ENCODE assay signal across 8 mouse cellular contexts in the genomic region with DNA sequence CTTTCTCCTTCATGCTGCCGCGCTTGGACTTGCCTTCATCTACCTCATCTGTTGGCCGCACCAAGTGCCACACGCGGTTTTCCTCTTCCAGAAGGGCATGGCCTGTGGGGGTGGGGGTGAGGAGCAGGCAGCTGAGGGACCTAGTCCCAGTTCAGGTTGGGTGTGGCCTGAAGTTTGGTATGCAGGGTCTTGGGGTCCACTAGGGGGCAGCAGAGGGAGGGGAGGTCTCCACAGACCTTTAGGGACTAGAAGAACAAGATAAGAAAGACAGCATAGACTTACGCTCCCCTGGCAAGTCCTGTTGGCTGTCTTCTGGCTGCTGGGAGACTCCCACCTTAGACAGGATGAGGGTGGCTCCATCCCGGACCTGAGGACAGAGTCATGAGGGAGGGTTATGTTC. TPM values are rescaled to one million over a fixed set of nuclear protein-coding genes. Genes with fewer than 3 reads are reported as not detected.
DNase-seq lines count a peak whose midpoint lies in the region; ATAC-seq and TF ChIP-seq lines count a peak whose summit lies in the region.

No protein-coding gene starts in this region.

- H3K27ac ChIP-seq in heart, embryonic 11.5 days (ENCODE audit: low read depth, low read length) = no peak overlapping the region
- H3K27ac ChIP-seq in gastrocnemius, adult 2 months = no peak overlapping the region
- H3K27ac ChIP-seq in stomach, postnatal 0 days (replicated peaks) = no peak overlapping the region

- H3K4me2 ChIP-seq in heart, embryonic 11.5 days = no peak overlapping the region
- H3K4me2 ChIP-seq in stomach, postnatal 0 days (replicated peaks; ENCODE audit: low read depth) = no peak overlapping the region

- TF ChIP-seq EP300 in stomach, postnatal 0 days (optimal IDR thresholded peaks at IDR 0.05) = no peak

- 65% methylated on average over 7 of the region's 7 CpGs for WGBS in heart, embryonic 11.5 days (ENCODE audit: insufficient replicate concordance)
- WGBS in stomach, postnatal 0 days = 52% methylated on average over 7 of the region's 7 CpGs

- no peaks in the 10 kb centered on the region for H3K27me3 ChIP-seq in heart, embryonic 11.5 days (ENCODE audit: control insufficient read depth, insufficient read depth, low read length)
- H3K27me3 ChIP-seq in G1E (ENCODE audit: insufficient read depth, low read length) = no peaks in the 10 kb centered on the region; the same call in 1 of the 2 replicates
- H3K27me3 ChIP-seq in stomach, postnatal 0 days (ENCODE audit: control insufficient read depth, insufficient read depth, low read length) = no peaks in the 10 kb centered on the region

- no peaks in the 10 kb centered on the region for H3K4me1 ChIP-seq in heart, embryonic 11.5 days (ENCODE audit: control insufficient read depth, insufficient read depth, low read length)
- H3K4me1 ChIP-seq in G1E (ENCODE audit: insufficient read depth, low read depth, low read length) = no peaks in the 10 kb centered on the region; the same call in 1 of the 2 replicates
- H3K4me1 ChIP-seq in stomach, postnatal 0 days (replicated peaks; ENCODE audit: control insufficient read depth, insufficient read depth) = no peaks in the 10 kb centered on the region

- H3K36me3 ChIP-seq in heart, embryonic 11.5 days (ENCODE audit: control insufficient read depth, insufficient read depth, low read length) = peaks cover 64% of the 10 kb centered on the region
- peaks cover 65% of the 10 kb centered on the region for H3K36me3 ChIP-seq in G1E (replicated peaks)
- H3K36me3 ChIP-seq in stomach, postnatal 0 days (ENCODE audit: control insufficient read depth, insufficient read depth, low read length) = peaks cover 66% of the 10 kb centered on the region

- intact Hi-C loops in gastrocnemius, adult 2 months (cut with DNase I) = loop anchor here (5.0 kb wide), 1 partner anchor 39 kb away; the partner anchor contains the start of gene Dennd6b

- TF ChIP-seq CTCF in G1E (IDR thresholded peaks at IDR 0.05; ENCODE audit: low read depth, low read length) = peak; percentile 69
- peak; percentile 84 for TF ChIP-seq CTCF in gastrocnemius, adult 2 months (IDR thresholded peaks at IDR 0.05)
- peak; percentile 82 for TF ChIP-seq CTCF in stomach, postnatal 0 days (IDR thresholded peaks at IDR 0.05; ENCODE audit: low read depth)

- no peak overlapping the region for H3K4me3 ChIP-seq in heart, embryonic 11.5 days (ENCODE audit: low read depth, low read length)
- no peak overlapping the region for H3K4me3 ChIP-seq in G1E (ENCODE audit: low read depth, low read length)
- H3K4me3 ChIP-seq in gastrocnemius, adult 2 months = no peak overlapping the region
- no peak overlapping the region for H3K4me3 ChIP-seq in stomach, postnatal 0 days (ENCODE audit: low read depth, low read length)

- no peak overlapping the region for H3K9ac ChIP-seq in heart, embryonic 11.5 days (ENCODE audit: low read depth, low read length)
- H3K9ac ChIP-seq in stomach, postnatal 0 days (ENCODE audit: low read length) = no peak overlapping the region

- DNase-seq in heart, adult 11 months = peak; percentile 97
- peak; percentile 74 for DNase-seq in G1E (ENCODE audit: low spot score)
- DNase-seq in cerebellum, adult 9-10 months = peak; percentile 80
- peak; percentile 80 for DNase-seq in gastrocnemius, adult 2 months
- DNase-seq in kidney, adult 9 months = peak; percentile 77
- DNase-seq in stomach, postnatal 0 days (ENCODE audit: low spot score) = peak; percentile 64

- H3K9me3 ChIP-seq in heart, embryonic 11.5 days (replicated peaks; ENCODE audit: control insufficient read depth, low read length) = no peaks in the 10 kb centered on the region
- no peaks in the 10 kb centered on the region for H3K9me3 ChIP-seq in G1E (replicated peaks)
- no peaks in the 10 kb centered on the region for H3K9me3 ChIP-seq in stomach, postnatal 0 days (ENCODE audit: control insufficient read depth, low read length)

- ATAC-seq in heart, embryonic 11.5 days (replicated peaks; ENCODE audit: insufficient number of reproducible peaks, low FRiP score, low TSS enrichment) = no peak
- peak; percentile 60; the same call in 1 of the 2 replicates for ATAC-seq in G1E (ENCODE audit: extremely low read depth, insufficient number of reproducible peaks, low FRiP score, poor library complexity, severe bottlenecking)
- ATAC-seq in megakaryocyte, adult 5-6 weeks (ENCODE audit: poor library complexity, severe bottlenecking) = peak; percentile 78
- 0 out of 2 replicates have a peak, but pooled peaks have one; percentile 8 for ATAC-seq in stomach, postnatal 0 days (ENCODE audit: low FRiP score, low TSS enrichment)

RNA-seq across cellular contexts. Expression of gene Mapk11, which starts 8.5 kb away (rescaled TPM):
- 3.2 and 4.2 TPM in 2 replicates for polyA plus RNA-seq in heart, embryonic 11.5 days (2014; fragmentation: Nextera tagmentation; extraction: Ambion mirVana)
- not detected in 2 replicates for total RNA-seq in G1E (2014; fragmentation: Nextera tagmentation)
- total RNA-seq in G1E (2017) = 0.38 and 0.46 TPM in 2 replicates
- 0.07 TPM in 1 of 2 replicates, not detected in the other for polyA plus RNA-seq in G1E (2012)
- 1 to 10 TPM; 1.0 to 1.1 TPM for total RNA-seq in gastrocnemius, adult 2 months (2021)
- total RNA-seq in megakaryocyte, adult 5-6 weeks (2015) = 0.40 and 0.43 TPM in 2 replicates
- total RNA-seq in megakaryocyte, adult 5-6 weeks (2017) = 0.24 and 0.51 TPM in 2 replicates
- 1.8 and 2.1 TPM in 2 replicates for polyA plus RNA-seq in stomach, postnatal 0 days (2015; fragmentation: Nextera tagmentation; extraction: Ambion mirVana)

RNA-seq across cellular contexts. Expression of gene Mapk12, which starts 17.5 kb away (rescaled TPM):
- 20.7 and 24.6 TPM in 2 replicates for polyA plus RNA-seq in heart, embryonic 11.5 days (2014; fragmentation: Nextera tagmentation; extraction: Ambion mirVana)
- not detected in 2 replicates for total RNA-seq in G1E (2014; fragmentation: Nextera tagmentation)
- total RNA-seq in G1E (2017) = 0.16 TPM in 1 of 2 replicates, not detected in the other
- not detected in 2 replicates for polyA plus RNA-seq in G1E (2012)
- total RNA-seq in gastrocnemius, adult 2 months (2021) = 100 to 1,000 TPM; 128 TPM
- 0.64 and 0.65 TPM in 2 replicates for total RNA-seq in megakaryocyte, adult 5-6 weeks (2015)
- total RNA-seq in megakaryocyte, adult 5-6 weeks (2017) = not detected in 2 replicates
- 3.1 and 3.2 TPM in 2 replicates for polyA plus RNA-seq in stomach, postnatal 0 days (2015; fragmentation: Nextera tagmentation; extraction: Ambion mirVana)

RNA-seq across cellular contexts. Expression of gene Plxnb2, which starts 22.6 kb away (rescaled TPM):
- polyA plus RNA-seq in heart, embryonic 11.5 days (2014; fragmentation: Nextera tagmentation; extraction: Ambion mirVana) = 84.6 and 95.1 TPM in 2 replicates
- total RNA-seq in G1E (2014; fragmentation: Nextera tagmentation) (9.9 and 10.6 TPM in 2 replicates), G1E (2017) (1.8 and 3.1 TPM in 2 replicates)
- 15.5 and 17.6 TPM in 2 replicates for polyA plus RNA-seq in G1E (2012)
- total RNA-seq in gastrocnemius, adult 2 months (2021) = 1 to 10 TPM; 8.3 to 8.7 TPM
- 95.9 and 101 TPM in 2 replicates for total RNA-seq in megakaryocyte, adult 5-6 weeks (2015)
- 111 and 118 TPM in 2 replicates for total RNA-seq in megakaryocyte, adult 5-6 weeks (2017)
- polyA plus RNA-seq in stomach, postnatal 0 days (2015; fragmentation: Nextera tagmentation; extraction: Ambion mirVana) = 75.2 and 85.9 TPM in 2 replicates

RNA-seq across cellular contexts. Expression of gene Hdac10, which starts 29.5 kb away (rescaled TPM):
- polyA plus RNA-seq in heart, embryonic 11.5 days (2014; fragmentation: Nextera tagmentation; extraction: Ambion mirVana) = 10.5 and 11.4 TPM in 2 replicates
- total RNA-seq in G1E (2014; fragmentation: Nextera tagmentation) = 6.8 and 9.3 TPM in 2 replicates
- 16.1 and 22.3 TPM in 2 replicates for total RNA-seq in G1E (2017)
- 11.5 and 18.3 TPM in 2 replicates for polyA plus RNA-seq in G1E (2012)
- total RNA-seq in gastrocnemius, adult 2 months (2021) = 1 to 10 TPM; 5.9 to 6.4 TPM
- 5.3 and 7.8 TPM in 2 replicates for total RNA-seq in megakaryocyte, adult 5-6 weeks (2015)
- total RNA-seq in megakaryocyte, adult 5-6 weeks (2017) = 11.0 and 12.8 TPM in 2 replicates
- 10.7 and 12.4 TPM in 2 replicates for polyA plus RNA-seq in stomach, postnatal 0 days (2015; fragmentation: Nextera tagmentation; extraction: Ambion mirVana)

RNA-seq across cellular contexts. Expression of gene Tubgcp6, which starts 35.0 kb away (rescaled TPM):
- polyA plus RNA-seq in heart, embryonic 11.5 days (2014; fragmentation: Nextera tagmentation; extraction: Ambion mirVana) = 13.1 and 14.1 TPM in 2 replicates
- total RNA-seq in G1E (2014; fragmentation: Nextera tagmentation) (41.4 and 55.2 TPM in 2 replicates), G1E (2017) (19.3 and 21.5 TPM in 2 replicates)
- 31.8 and 35.4 TPM in 2 replicates for polyA plus RNA-seq in G1E (2012)
- 1 to 10 TPM; 6.8 to 8.4 TPM for total RNA-seq in gastrocnemius, adult 2 months (2021)
- 11.0 and 15.5 TPM in 2 replicates for total RNA-seq in megakaryocyte, adult 5-6 weeks (2015)
- 16.0 and 17.3 TPM in 2 replicates for total RNA-seq in megakaryocyte, adult 5-6 weeks (2017)
- polyA plus RNA-seq in stomach, postnatal 0 days (2015; fragmentation: Nextera tagmentation; extraction: Ambion mirVana) = 4.0 and 5.2 TPM in 2 replicates

Comparison
In these comparisons a context has a peak if more than half of its experiments do, and no peak if none do; other contexts are left out.
1. RNA of gene Mapk12, which starts 17.5 kb away (total RNA-seq): 128 TPM in gastrocnemius, adult 2 months; 0.64 to 0.65 TPM in megakaryocyte, adult 5-6 weeks and 0.16 TPM in G1E; every median in the first group is over 10 times any median in the second.
2. RNA of gene Plxnb2, which starts 22.6 kb away (total RNA-seq): 95.9 to 118 TPM in megakaryocyte, adult 5-6 weeks; 1.8 to 10.6 TPM in G1E and 8.3 to 8.7 TPM in gastrocnemius, adult 2 months; every median in the first group is over 4 times any median in the second.
3. Peak in every context shown above with its lines, with median percentiles within 50 percentile points of each other: DNase-seq and CTCF ChIP-seq.